Mouse (Mus musculus): ENCODE measurements around the gene Hcn4.

The Hcn4 gene

GRCm38 (mm10) chr9:58849576-58850315, 26.5 kb downstream of the Hcn4 start:
- no peak for DNase-seq

DNA sequence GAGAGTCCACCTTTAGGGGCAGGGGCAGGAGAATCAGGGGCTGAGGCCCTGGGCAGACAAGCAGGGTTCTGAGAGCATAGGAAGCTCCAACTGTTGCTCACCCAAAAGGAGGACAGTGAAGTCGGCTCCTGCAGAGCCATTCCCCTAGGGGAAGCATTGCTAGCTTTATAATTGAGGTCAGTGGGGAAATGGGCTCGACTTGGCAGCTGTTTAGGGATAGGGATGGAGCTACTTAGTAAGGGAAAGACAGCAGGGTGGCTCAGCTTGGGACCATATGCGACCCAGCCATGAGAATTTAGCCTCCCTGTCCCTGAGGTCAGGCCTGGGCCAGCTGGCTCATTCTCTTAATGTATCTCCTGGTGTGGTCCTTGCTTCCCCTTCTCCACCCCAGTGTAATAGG, 31.7 kb downstream of the Hcn4 start:
- no peak for DNase-seq

DNA sequence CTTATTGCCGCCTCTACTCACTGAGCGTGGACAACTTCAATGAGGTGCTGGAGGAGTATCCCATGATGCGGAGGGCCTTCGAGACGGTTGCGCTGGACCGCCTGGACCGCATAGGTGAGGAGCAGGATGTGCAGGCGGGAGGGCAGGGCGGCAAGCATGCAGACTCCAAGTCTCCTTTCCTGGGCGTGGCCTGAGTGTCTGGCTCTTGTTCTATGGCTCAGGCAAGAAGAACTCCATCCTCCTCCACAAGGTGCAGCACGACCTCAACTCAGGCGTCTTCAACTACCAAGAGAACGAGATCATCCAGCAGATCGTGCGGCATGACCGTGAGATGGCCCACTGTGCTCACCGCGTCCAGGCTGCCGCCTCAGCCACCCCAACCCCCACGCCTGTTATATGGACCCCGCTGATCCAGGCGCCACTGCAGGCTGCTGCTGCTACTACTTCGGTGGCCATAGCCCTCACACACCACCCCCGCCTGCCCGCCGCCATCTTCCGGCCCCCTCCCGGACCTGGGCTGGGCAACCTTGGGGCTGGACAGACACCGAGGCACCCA, 35.9 kb downstream of the Hcn4 start:
- DNase-seq: no peak

- DNase-seq: no peak
These were observed 40.6 kb downstream of the Hcn4 start for GRCm38 (mm10) chr9:58863826-58864225.

DNA sequence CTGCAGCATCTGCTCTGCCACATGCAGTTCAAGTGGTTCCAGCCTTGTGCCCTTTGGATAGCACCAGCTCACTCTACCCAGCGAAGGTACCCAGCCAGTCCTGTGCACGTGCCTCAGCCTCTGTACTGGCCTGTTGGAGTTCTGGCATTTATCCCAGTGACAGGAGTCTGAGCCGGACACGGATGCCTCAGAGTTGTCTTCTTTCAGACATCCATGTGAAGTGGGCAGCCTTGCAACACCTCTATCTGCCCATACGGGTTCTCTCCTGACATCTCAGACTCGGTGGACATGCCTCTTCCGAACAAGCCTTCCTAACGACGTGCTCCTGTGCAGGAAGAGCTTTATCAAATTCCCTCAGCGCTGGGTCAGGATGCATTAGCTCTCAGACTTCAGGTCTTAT, 47.9 kb downstream of the Hcn4 start:
- no peak for DNase-seq

DNA sequence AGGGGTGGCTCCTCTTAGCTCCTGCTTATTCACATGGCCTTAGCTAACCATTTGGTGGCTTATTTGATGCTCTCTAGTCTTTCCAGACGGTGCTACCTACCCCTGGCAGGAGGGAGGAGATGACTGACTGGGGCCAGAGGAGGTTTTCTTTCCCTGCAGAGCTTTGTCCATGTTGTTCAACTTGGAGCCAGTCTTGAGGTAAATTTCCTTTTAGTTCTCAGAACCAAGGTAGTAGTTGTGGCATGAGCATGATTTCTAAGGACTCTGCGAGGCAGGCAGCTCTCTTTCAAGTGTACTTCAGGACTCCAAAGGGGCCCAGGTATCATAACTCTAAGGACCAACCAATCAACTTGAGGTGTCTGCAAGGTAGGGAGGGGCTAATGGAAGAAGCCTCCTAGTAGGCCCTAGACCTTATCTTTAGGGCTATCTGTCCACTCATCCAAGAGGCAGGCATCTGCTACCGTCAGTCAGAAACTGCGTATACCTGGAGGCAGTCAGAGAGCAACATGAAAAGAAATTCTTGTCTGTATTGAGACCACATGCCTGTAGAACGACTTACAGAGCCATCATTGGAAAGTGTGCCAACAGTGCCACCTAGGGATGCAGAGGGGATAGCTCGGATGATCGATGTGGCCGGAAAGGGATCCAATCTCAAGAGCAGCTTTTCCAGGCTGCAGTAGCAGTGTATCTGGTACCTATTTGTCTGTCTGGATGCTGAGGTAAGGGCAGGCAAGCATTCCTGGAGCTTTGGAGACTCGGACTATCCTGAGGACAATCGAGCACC, 50.5 kb downstream of the Hcn4 start:
- peak; percentile 57 for DNase-seq

DNA sequence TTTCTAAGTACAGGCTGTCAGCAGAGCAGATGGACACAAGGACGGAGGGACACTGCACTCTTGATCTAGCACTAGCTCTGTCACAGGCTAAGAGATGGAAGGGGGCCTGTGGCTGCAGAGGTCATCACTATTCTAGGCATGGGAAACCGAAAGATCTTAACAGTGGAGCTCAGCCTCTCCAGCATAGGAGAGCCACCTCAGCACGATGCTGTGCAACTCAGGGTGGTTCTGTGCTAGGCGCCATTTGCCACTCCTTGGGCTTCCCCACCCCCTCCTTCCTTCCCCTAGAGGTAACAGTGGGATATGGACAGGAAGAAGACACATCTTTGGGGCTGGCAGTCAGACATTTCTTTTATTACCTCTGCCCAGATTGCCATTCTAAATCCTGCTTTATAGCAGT, 51.1 kb downstream of the Hcn4 start:
- no peak for DNase-seq

DNA sequence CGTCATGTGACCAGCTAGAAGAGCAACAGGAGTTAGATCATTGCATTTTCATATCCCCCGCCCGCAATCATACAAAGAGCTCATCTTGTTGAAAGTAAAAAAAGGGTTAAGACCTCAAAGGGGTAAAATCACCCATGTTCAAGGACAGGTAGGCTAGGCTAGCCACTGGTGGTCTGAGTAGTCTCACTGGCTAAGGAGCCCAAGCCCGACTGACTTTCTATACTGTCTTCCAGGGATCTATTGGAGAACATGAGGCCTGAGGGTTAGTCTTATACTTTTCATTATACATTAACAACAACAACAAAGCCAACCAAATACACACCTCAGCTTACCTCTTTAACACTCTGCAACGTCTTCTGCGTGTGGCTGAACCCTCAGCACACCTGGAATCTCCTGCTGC, 52.2 kb downstream of the Hcn4 start:
- no peak for DNase-seq

GRCm38 (mm10) chr9:58876946-58877625, 53.9 kb downstream of the Hcn4 start:
- DNase-seq: no peak

GRCm38 (mm10) chr9:58879836-58880235, 56.6 kb downstream of the Hcn4 start:
- no peak for DNase-seq

GRCm38 (mm10) chr9:58882686-58883085, 59.5 kb downstream of the Hcn4 start:
- DNase-seq: no peak

DNA sequence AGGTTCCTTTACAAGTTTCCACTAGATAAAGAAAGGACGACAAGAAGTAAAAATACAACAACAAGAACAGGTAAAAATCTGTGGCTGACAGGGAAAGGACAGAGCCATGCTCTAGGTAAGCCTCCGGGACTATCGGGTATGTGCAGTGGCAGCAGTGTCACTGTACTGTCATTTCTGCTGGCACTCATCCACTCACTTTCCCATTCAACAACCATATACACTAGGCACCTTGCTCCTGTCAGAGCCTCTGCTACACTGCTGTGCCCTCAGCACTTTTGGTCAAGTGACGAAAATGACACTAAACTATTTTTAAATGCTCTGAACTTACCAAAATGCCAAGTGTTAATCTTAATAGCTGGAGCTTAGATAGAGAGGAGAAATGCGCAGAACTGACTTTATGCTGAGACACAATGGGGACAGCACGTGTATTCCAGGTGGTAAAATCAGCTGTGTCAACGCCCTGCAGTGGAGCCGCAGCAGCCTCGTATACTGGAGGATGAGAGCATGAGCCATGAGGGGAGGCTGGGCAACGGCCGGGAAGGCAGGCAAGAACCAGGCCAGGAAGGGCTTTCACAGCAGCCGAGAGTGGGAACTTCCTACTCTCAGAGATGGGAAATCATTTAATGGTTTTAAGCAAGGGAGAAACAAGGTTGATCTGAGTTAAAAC, 66.7 kb downstream of the Hcn4 start:
- DNase-seq: no peak

GRCm38 (mm10) chr9:58890893-58891292, 67.7 kb downstream of the Hcn4 start:
- DNase-seq: no peak

DNA sequence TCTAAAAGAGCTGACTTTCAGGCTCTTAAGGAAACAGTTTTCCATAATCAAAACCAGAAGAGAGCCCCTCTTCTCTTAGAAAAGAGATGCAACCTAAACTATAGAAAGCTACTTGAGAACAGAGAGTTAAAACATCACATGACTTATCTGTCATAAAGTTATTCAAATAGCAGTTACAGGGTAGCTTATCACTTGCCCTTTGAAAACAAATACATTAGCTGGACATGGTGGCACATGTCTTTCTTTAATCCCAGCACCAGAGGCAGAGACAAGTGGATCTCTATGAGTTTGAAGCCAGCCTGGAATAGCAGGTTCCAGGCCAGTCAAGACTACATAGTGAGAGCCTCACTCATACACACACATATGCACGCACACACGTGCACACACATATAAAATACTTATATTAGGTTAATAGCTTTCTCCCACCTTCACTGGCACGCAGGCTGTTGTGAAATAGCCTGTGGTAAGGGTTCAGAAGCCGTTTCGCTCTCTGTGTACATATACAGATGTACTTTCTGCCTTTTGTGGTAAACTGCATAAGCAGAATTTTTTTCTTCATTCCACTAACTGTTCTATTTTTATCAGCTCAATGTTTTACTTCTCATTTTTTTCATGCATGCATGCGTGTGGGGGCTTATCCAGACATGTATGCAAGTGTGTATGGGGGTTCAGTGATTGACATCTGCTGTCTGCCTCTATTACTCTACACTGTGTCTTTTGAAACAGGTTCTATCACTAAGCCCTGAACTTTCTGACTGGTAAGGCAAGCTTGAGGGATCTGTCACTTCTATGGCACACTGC, 68.8 kb downstream of the Hcn4 start:
- no peak for DNase-seq

DNA sequence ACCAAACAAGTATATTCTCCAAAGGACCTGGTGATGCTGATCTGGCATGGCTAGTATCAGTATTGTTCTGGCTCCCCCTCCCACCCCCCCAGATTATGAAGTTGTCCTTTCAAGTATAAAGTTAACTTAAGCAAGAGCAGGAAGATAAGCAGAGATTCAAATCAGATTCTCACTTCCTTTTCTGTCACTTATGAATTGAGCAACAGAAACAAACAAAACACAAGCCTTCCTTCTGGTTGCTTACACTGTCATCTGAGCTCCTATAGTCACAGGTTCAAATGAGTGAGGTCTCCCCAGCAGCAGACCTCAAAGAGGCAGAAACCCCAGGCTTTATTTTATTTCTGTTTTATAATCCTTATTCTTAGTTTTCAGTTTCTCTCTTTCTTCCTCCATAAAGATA, 76.4 kb downstream of the Hcn4 start:
- DNase-seq: no peak

DNA sequence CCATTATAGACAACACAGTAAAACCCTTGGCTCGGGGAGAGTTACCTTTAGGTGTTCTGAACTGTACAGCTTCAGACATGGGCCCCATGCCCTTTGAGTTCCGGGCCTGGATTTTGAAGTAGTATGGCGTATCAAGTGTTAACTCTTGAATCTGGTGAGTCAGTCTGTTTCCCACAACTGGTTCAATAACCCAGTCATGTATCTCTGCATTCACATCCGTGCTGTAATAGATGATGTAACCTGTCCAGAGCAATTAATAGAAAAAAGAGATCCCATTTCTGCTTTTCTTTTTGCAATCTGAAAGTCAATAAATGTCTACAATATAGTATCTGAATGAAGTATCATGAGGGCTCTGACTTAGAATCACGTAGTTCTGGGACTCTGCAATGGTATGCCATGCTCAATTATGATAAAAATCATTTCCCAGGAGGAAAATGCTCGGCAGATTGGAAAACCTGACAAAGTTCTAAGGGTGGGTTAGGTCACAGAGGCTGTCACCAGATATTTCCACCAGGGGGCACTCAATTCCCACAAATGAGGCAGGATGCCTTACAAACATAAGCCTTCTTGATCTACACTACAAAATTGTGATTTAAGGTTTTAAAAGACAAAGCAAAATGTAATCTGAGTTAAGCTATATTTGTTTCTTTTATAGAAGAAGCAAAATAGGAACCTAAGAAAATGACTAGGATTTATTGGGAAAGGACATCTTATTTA, 79.8 kb downstream of the Hcn4 start:
- DNase-seq: peak; percentile 25

Measured in thymus, postnatal 25 days (tissue).